Mouse (Mus musculus) kidney, adult 2 months (tissue): ENCODE results near the gene Itgb3. TPM values are rescaled to one million over a fixed set of nuclear protein-coding genes. Genes with fewer than 3 reads are reported as not detected.
A peak's percentile ranks its signal among the peaks of the same experiment; 100 is the strongest.

ENCODE experiments used
- DNase-seq: peaks from one replicate; pipeline ENCODE4 v3.0.0; 2021
- H3K27ac ChIP-seq: fragments of 200-500 bp; 2 replicates; pipeline ENCODE4 v1.5.1; 2012; ENCODE audit warnings: low read depth, low read length, control low read depth, inconsistent platforms; ENCODE audit not compliant: insufficient read depth
- H3K27me3 ChIP-seq: fragments of 200-500 bp; replicated peaks from 2 replicates; pipeline ENCODE4 v1.6.1; 2012; ENCODE audit warnings: mild to moderate bottlenecking, moderate library complexity, low read length, inconsistent platforms; ENCODE audit not compliant: control insufficient read depth, insufficient read depth
- H3K36me3 ChIP-seq: fragments of 200-500 bp; 2 replicates; pipeline ENCODE4 v1.6.1; 2012; ENCODE audit warnings: mild to moderate bottlenecking, moderate library complexity, low read length, inconsistent platforms; ENCODE audit not compliant: control insufficient read depth, insufficient read depth
- H3K4me1 ChIP-seq: fragments of 200-500 bp; 2 replicates; pipeline ENCODE4 v1.6.1; 2011; ENCODE audit warnings: low read length; ENCODE audit not compliant: control insufficient read depth, insufficient read depth
- H3K4me3 ChIP-seq: fragments of 200-500 bp; 2 replicates; pipeline ENCODE4 v1.5.1; 2011; ENCODE audit warnings: mild to moderate bottlenecking, low read depth, low read length, control low read depth; ENCODE audit not compliant: insufficient read depth
- CTCF ChIP-seq: fragments of 200-500 bp; conservative IDR thresholded peaks from 2 replicates; pipeline ENCODE4 v1.5.1; 2011; ENCODE audit warnings: low read depth, mild to moderate bottlenecking, control low read depth, low read length, moderate library complexity, mixed read lengths; ENCODE audit not compliant: insufficient read depth, insufficient read length
- POLR2A ChIP-seq: fragments of 200-500 bp; IDR thresholded peaks from one replicate; pipeline ENCODE4 v1.6.1; 2011; ENCODE audit warnings: low read depth, low read length, control low read depth
- WGBS: fragments of 180-500 bp; shearing (Covaris S2); methylation state at CpG from one replicate; pipeline ENCODE4 v1.1.7; 2018; 5-methylcytosine and 5-hydroxymethylcytosine counted together
- polyA plus RNA-seq: library from polyadenylated mRNA; depleted of rRNA; stranded (reverse); fragments of >200 nt; gene quantifications from 2 replicates; pipeline ENCODE4 v1.2.3, GENCODE M21; 2012; rRNA removed

The Itgb3 gene
- polyA plus RNA-seq: 0.99 and 1.3 TPM in 2 replicates

DNA sequence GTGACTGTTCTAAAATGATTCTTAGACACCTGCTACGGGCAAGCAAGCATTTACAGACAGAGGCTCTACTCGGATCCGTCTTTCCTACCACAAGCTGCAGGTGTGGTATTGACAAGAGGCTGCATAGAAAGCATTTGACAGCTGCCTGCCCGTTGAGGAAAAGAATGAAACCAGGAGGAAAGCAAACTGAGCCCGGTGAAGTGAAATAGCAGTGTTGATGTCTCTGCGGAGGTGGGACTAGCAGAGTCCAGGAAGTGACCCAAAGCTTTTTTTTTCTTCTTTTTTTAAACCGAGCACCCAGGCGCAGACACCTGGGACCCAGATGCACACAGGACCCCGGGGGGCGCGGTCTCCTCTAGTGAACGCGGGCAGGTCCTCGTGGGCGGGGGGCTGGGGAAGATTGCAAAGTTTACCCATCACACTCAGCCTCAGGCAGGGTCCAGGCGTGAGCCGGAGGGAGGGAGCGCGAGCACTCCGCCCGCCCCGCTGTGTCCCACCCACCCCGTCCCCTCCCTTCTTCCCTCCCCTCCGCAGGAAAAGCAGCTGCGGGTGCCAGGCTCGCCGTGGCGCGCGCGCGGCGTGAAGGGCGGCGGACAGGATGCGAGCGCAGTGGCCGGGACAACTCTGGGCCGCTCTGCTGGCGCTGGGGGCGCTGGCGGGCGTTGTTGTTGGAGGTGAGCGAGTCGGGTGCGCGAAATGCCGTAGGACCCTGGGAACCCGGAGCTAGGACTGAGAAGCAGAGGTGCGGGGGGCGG lies at the start of gene Itgb3:
Gene Itgb3 (plus strand): TSS at position 510 of the 755 bp plus-strand sequence.
- no peak for TF ChIP-seq POLR2A
- TF ChIP-seq CTCF: peak; percentile 30; the same call in 1 of the 2 replicates
- DNase-seq: peak; percentile 79
- Histone ChIP-seq H3K4me1 (peaks cover 4% of the 10 kb centered on the region), H3K27ac (no peak within 1 kb of the TSS), H3K27me3 (no peaks in the 10 kb centered on the region), H3K36me3 (no peaks in the 10 kb centered on the region), H3K4me3 (peak within 1 kb of the TSS; percentile 54)
- WGBS: 2% methylated on average over 48 of the region's 51 CpGs

DNA sequence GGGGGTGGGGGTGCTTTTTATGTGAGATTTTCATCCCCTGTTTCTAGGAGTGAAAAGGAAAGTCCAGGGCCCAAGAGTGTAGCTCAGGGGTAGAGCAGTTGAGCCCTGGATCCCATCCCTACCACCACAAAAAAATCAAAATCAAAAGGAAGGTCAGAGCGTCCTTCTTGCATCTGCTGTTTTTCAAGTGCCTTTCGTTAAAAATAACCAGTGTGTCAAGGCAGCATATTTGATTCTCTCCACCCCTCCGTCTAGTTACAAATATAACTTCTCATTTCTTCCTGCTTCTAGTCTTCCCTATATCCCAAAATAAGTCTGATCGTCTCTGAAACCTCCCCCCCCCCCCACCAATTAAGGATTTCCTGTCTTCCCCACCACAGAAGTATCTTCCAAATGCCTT lies 49.7 kb upstream of the Itgb3 start:
- no peak overlapping the region for H3K27ac ChIP-seq
- no peak overlapping the region for H3K4me3 ChIP-seq
- DNase-seq: no peak
- H3K4me1 ChIP-seq: no peaks in the 10 kb centered on the region
- WGBS: 67% methylated on average over 4 of the region's 4 CpGs
- no peaks in the 10 kb centered on the region for H3K36me3 ChIP-seq
- no peaks in the 10 kb centered on the region; the same call in 1 of the 2 replicates for H3K27me3 ChIP-seq
- TF ChIP-seq POLR2A (no peak), CTCF (no peak)

DNA sequence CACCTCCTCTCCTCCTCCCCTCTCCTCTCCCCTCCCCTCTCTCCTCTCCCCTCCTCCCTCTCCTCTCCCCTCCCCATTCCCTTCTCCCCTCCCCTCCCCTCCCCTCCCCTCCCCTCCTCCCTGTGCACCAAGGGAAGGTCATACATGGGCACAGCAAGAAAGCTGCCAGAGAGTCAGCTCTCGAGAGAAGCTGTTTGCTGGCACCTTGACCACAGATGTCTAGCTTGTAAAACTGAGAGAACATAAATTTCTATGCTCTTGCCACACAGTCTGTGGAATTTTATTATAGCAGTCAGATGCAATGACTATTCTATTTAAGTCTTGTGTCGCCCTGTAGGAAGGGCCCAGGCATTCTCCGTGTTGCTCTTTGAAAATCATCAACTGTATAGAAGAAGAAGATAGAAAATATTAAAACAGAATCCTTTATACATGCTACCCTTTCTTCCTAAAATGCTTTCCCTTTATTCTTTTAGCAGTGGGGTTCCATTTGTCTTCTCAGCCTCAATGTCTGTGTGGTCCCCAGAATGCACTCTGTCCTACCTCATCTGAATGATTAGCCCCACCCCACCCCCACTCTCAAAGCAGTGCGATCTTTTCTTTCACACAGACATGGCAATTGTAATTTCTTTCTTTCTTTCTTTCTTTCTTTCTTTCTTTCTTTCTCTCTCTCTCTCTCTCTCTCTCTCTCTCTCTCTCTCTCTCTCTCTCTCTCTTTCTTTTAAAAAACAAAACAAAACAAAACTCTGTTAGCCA lies 49.0 kb upstream of the Itgb3 start:
- no peak overlapping the region for H3K27ac ChIP-seq
- TF ChIP-seq CTCF: no peak
- no peak for TF ChIP-seq POLR2A
- 71% methylated on average over 4 of the region's 4 CpGs for WGBS

DNA sequence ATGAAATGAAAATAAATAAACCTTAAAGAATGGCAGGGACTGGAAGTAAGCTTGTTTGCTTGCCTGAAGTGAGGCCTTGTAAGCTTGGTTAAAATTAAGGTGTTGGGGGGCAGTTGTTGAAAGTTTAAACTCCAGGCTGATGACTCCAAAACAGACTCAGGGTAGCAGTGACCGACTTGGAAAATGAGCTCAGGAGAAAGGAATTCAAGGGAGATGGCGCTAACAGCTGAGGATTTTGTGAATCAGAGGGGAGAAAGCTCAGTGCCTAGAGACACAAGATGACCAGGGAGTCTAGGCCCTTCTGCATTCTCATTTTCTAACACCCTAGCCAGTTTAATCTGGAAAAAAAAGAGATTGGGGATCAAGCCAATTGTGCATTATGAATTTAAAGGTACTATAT lies 46.8 kb upstream of the Itgb3 start:
- no peak for TF ChIP-seq POLR2A
- no peak for TF ChIP-seq CTCF
- WGBS: 57% methylated on average over 2 of the region's 2 CpGs
- Histone ChIP-seq H3K4me3 (no peak overlapping the region), H3K27ac (no peak overlapping the region), H3K36me3 (no peaks in the 10 kb centered on the region), H3K4me1 (no peaks in the 10 kb centered on the region), H3K27me3 (no peaks in the 10 kb centered on the region; the same call in 1 of the 2 replicates)
- DNase-seq: no peak

More for the DNA sequence above, 49.0 kb upstream of the Itgb3 start:
- no peaks in the 10 kb centered on the region; the same call in 1 of the 2 replicates for H3K27me3 ChIP-seq
- H3K36me3 ChIP-seq: no peaks in the 10 kb centered on the region
- H3K4me1 ChIP-seq: no peaks in the 10 kb centered on the region
- H3K4me3 ChIP-seq: no peak overlapping the region
- no peak for DNase-seq

DNA sequence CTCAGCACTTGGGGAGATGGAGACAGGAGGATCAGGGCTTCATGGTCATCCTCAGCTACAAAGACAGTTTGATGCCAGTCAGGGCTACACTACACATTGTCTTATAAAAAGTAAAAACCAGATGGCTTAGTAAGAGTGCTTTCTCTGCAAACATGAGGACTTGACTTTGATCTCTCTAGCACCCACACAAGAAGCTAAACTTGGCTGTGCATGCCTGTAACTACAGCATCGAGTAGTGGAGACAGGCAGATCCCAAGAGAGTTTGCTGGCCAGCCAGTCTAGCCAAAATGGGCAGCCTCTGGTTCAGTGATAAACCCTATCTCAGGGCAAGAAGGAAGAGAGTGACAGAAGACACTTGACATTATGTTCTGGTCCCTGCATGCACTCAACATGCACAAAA lies 44.3 kb upstream of the Itgb3 start:
- no peaks in the 10 kb centered on the region for H3K27me3 ChIP-seq
- H3K27ac ChIP-seq: no peak overlapping the region
- H3K4me1 ChIP-seq: no peaks in the 10 kb centered on the region
- no peak overlapping the region for H3K4me3 ChIP-seq
- 63% methylated on average over 1 of the region's 1 CpGs for WGBS
- no peak for DNase-seq
- TF ChIP-seq CTCF (no peak), POLR2A (no peak)
- no peaks in the 10 kb centered on the region for H3K36me3 ChIP-seq

DNA sequence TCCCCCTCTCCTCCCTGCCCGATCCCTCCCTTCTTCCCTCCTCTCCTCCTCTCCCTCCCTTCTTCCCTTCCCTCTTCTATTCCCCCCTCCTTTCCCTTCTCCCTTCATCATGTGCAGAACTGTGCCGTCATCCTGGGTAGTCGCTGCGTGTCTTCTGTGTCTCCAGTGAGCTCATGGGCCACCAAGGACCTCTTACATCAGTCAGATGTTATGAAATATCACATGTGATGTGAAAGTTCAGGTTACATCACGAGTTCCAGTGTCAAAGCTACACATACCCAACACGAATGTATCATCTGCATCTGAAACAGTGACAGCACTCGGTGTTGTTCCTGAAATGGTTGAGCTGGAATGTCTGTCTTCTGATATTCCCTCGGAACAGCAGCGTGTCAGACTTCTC lies 42.6 kb upstream of the Itgb3 start:
- no peak for DNase-seq
- H3K27ac ChIP-seq: no peak overlapping the region
- TF ChIP-seq CTCF: no peak
- TF ChIP-seq POLR2A: no peak
- no peaks in the 10 kb centered on the region for H3K27me3 ChIP-seq
- H3K4me3 ChIP-seq: no peak overlapping the region
- no peaks in the 10 kb centered on the region for H3K36me3 ChIP-seq
- 77% methylated on average over 9 of the region's 9 CpGs for whole genome bisulfite sequencing
- H3K4me1 ChIP-seq: no peaks in the 10 kb centered on the region

DNA sequence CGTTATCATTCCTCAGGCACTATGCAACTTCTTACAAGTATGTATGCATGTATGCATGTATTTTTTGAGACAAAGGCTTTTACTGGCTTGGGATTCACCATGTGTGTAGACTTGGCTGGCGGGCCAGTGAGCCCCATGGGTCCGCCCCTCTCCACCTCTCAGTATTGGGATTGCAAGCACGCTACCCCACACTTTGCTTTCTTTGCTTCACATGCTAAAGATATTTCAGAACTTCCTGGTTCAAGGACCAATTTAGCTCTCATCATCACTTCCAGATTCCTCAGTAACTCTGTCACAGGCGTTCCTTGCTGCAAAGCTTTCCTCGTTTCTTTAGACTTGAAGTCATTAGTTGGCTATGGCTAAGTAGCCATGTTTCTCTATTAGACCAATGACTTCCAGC lies 41.7 kb upstream of the Itgb3 start:
- H3K4me3 ChIP-seq: no peak overlapping the region
- no peaks in the 10 kb centered on the region for H3K36me3 ChIP-seq
- no peak overlapping the region for H3K27ac ChIP-seq
- TF ChIP-seq POLR2A (no peak), CTCF (no peak)
- no peaks in the 10 kb centered on the region for H3K4me1 ChIP-seq
- 84% methylated on average over 6 of the region's 6 CpGs for WGBS
- no peaks in the 10 kb centered on the region for H3K27me3 ChIP-seq
- DNase-seq: no peak
